Mouse (Mus musculus): ENCODE measurements around the gene Slc1a7. TPM values are rescaled to one million over a fixed set of nuclear protein-coding genes. Genes with fewer than 3 reads are reported as not detected.

Gene Slc1a7
- total and polyA plus RNA-seq, 2 experiments from 2014 or later = 0.08 to 0.65 TPM

DNA sequence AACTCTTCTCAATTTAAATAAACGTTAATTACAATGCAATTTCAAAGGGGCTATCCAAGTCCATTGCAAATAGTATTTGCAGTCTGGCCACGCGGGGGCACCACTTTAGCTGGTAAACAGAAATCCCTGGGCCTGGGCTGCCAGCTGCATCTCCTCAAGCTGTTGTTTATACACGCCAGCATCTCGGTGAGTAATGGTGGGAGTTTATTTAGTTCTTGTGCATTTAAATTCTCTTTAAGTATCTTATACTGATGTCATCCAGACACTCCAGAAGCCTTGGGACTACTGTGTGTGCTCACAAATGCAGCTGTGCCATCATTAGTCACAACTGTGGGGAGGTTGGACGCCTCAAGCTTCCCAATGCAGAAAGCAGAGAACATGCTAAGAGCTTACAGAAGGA lies 30.8 kb upstream of the Slc1a7 start:
- Histone ChIP-seq H3K4me2 (ENCODE audit: low read depth, low read length) (no peak overlapping the region), H3K27ac (ENCODE audit: low read depth) (no peak overlapping the region), H3K4me1 (ENCODE audit: control insufficient read depth, insufficient read depth) (no peaks in the 10 kb centered on the region), H3K9ac (replicated peaks; ENCODE audit: low read depth, low read length) (no peak overlapping the region), H3K27me3 (ENCODE audit: control insufficient read depth, insufficient read depth, low read length) (no peaks in the 10 kb centered on the region), H3K9me3 (replicated peaks; ENCODE audit: control insufficient read depth, low read length) (no peaks in the 10 kb centered on the region), H3K4me3 (ENCODE audit: low read depth, low read length) (no peak overlapping the region), H3K36me3 (replicated peaks; ENCODE audit: control insufficient read depth, insufficient read depth, low read length) (no peaks in the 10 kb centered on the region)
- DNase-seq (ENCODE audit: low spot score) (peak; percentile 78), ATAC-seq (ENCODE audit: insufficient read depth, low read depth) (peak; percentile 39; the same call in 1 of the 2 replicates)
- TF ChIP-seq CTCF (IDR thresholded peaks at IDR 0.05; ENCODE audit: low read depth) (peak; percentile 64), EP300 (IDR thresholded peaks at IDR 0.05; ENCODE audit: low read depth) (no peak)
- WGBS = 19% methylated on average over 6 of the region's 6 CpGs

DNA sequence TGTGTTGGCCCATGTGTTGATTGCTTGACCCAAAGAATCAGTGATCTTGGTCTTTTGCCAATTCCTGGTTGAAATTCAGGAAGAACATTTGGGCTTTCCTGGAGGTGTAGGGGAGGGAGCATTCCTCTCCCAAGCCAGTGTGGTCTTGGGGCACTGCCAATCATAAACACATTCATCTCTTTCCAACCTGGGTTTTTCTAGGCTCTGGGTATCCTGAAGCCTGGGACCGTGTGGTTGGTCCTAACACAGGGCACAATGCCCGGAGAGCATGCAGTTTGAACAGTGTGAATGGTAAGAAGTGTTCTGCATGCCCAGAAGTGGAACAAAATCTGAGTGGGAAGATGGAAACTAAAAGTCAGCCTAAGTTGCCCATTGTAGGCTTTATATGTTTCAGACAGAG lies 30.0 kb upstream of the Slc1a7 start:
- DNase-seq (ENCODE audit: low spot score) (no peak), ATAC-seq (ENCODE audit: insufficient read depth, low read depth) (no peak)
- Histone ChIP-seq H3K9me3 (replicated peaks; ENCODE audit: control insufficient read depth, low read length) (no peaks in the 10 kb centered on the region), H3K27me3 (ENCODE audit: control insufficient read depth, insufficient read depth, low read length) (no peaks in the 10 kb centered on the region), H3K4me3 (ENCODE audit: low read depth, low read length) (no peak overlapping the region), H3K36me3 (replicated peaks; ENCODE audit: control insufficient read depth, insufficient read depth, low read length) (no peaks in the 10 kb centered on the region), H3K9ac (replicated peaks; ENCODE audit: low read depth, low read length) (no peak overlapping the region), H3K27ac (ENCODE audit: low read depth) (no peak overlapping the region), H3K4me1 (ENCODE audit: control insufficient read depth, insufficient read depth) (no peaks in the 10 kb centered on the region), H3K4me2 (ENCODE audit: low read depth, low read length) (no peak overlapping the region)
- WGBS = 69% methylated on average over 2 of the region's 2 CpGs
- no peak for TF ChIP-seq CTCF (IDR thresholded peaks at IDR 0.05; ENCODE audit: low read depth)
- no peak for TF ChIP-seq EP300 (IDR thresholded peaks at IDR 0.05; ENCODE audit: low read depth)

DNA sequence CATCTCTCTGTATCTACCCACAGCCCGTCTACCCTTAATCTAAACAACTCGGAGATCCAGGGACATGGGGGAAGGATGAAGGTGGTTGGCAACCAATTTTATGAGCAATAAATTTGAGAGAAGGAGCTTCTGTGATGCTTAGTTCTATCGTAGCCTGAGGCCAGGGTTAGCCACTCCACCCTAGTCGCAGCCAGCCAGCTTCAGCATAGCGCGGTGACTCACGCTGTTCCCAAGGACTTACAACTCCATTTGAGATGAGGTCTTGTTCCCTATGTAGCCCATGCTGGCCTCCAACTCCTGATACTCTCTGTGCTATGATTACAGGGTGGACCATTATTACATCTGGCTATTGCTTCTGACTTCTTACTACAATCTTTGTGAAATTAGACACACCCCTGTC lies 25.4 kb upstream of the Slc1a7 start:
- H3K9me3 ChIP-seq (replicated peaks; ENCODE audit: control insufficient read depth, low read length) = no peaks in the 10 kb centered on the region
- no peak overlapping the region for H3K4me3 ChIP-seq (ENCODE audit: low read depth, low read length)
- H3K27ac ChIP-seq (ENCODE audit: low read depth) = no peak overlapping the region
- no peaks in the 10 kb centered on the region for H3K27me3 ChIP-seq (ENCODE audit: control insufficient read depth, insufficient read depth, low read length)
- no peak overlapping the region for H3K4me2 ChIP-seq (ENCODE audit: low read depth, low read length)
- H3K4me1 ChIP-seq (ENCODE audit: control insufficient read depth, insufficient read depth) = peaks cover 7% of the 10 kb centered on the region
- ATAC-seq (ENCODE audit: insufficient read depth, low read depth) (no peak), DNase-seq (ENCODE audit: low spot score) (no peak)
- 91% methylated on average over 7 of the region's 7 CpGs for WGBS
- H3K36me3 ChIP-seq (replicated peaks; ENCODE audit: control insufficient read depth, insufficient read depth, low read length) = no peaks in the 10 kb centered on the region
- no peak overlapping the region for H3K9ac ChIP-seq (replicated peaks; ENCODE audit: low read depth, low read length)
- TF ChIP-seq EP300 (IDR thresholded peaks at IDR 0.05; ENCODE audit: low read depth) (no peak), CTCF (IDR thresholded peaks at IDR 0.05; ENCODE audit: low read depth) (no peak)

DNA sequence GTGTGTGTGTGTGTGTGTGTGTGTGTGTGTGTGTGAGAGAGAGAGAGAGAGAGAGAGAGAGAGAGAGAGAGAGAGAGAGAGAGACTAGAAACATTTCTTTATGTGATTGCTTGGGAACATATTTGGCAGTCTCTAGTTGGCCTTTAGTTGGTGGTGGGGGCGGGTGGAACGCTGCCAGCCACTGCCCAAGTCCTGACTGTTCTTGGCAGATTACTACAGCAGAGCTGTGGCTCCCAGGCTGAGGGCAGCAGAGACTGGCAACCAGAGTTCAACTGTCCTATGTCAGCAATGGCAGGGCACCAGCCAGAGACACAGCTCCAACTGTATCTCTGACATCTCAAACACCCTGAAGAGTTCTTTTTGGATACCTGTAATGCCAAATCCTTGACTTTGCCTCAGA lies 24.0 kb upstream of the Slc1a7 start:
- no peak overlapping the region for H3K9ac ChIP-seq (replicated peaks; ENCODE audit: low read depth, low read length)
- WGBS = 23% methylated on average over 2 of the region's 2 CpGs
- no peak overlapping the region for H3K4me3 ChIP-seq (ENCODE audit: low read depth, low read length)
- H3K9me3 ChIP-seq (replicated peaks; ENCODE audit: control insufficient read depth, low read length) = no peaks in the 10 kb centered on the region
- peak; percentile 86 for DNase-seq (ENCODE audit: low spot score)
- H3K27ac ChIP-seq (ENCODE audit: low read depth) = peak overlapping the region; percentile 68
- peaks cover 8% of the 10 kb centered on the region for H3K4me1 ChIP-seq (ENCODE audit: control insufficient read depth, insufficient read depth)
- no peaks in the 10 kb centered on the region for H3K36me3 ChIP-seq (replicated peaks; ENCODE audit: control insufficient read depth, insufficient read depth, low read length)
- TF ChIP-seq CTCF (IDR thresholded peaks at IDR 0.05; ENCODE audit: low read depth) (no peak), EP300 (IDR thresholded peaks at IDR 0.05; ENCODE audit: low read depth) (no peak)
- H3K4me2 ChIP-seq (ENCODE audit: low read depth, low read length) = no peak overlapping the region
- H3K27me3 ChIP-seq (ENCODE audit: control insufficient read depth, insufficient read depth, low read length) = no peaks in the 10 kb centered on the region
- peak; percentile 83 for ATAC-seq (ENCODE audit: insufficient read depth, low read depth)

DNA sequence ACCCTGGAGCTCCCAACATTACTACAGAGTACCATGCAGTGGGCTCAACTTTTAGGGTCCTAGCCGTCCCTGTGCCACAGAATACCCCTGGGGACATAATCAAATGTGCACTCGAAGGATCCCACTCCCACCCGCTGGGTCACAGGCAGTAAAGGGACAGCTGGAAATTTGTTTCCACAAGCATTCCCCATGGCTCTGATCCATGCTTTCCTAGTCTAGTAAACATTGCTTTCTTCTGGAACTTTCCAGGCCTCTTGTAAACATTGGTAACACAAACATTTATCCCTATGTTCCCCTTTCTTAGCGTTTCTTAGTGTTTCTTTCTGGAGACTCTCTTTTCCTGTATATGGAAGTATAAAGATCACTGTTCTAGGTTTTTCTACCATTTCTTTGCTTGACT lies 18.2 kb upstream of the Slc1a7 start:
- Histone ChIP-seq H3K27ac (ENCODE audit: low read depth) (no peak overlapping the region), H3K4me2 (ENCODE audit: low read depth, low read length) (no peak overlapping the region), H3K9ac (replicated peaks; ENCODE audit: low read depth, low read length) (no peak overlapping the region), H3K9me3 (replicated peaks; ENCODE audit: control insufficient read depth, low read length) (no peaks in the 10 kb centered on the region), H3K27me3 (ENCODE audit: control insufficient read depth, insufficient read depth, low read length) (no peaks in the 10 kb centered on the region), H3K4me3 (ENCODE audit: low read depth, low read length) (no peak overlapping the region), H3K36me3 (replicated peaks; ENCODE audit: control insufficient read depth, insufficient read depth, low read length) (no peaks in the 10 kb centered on the region), H3K4me1 (ENCODE audit: control insufficient read depth, insufficient read depth) (peaks cover 5% of the 10 kb centered on the region; the same call in 1 of the 2 replicates)
- DNase-seq (ENCODE audit: low spot score) (no peak), ATAC-seq (ENCODE audit: insufficient read depth, low read depth) (no peak)
- TF ChIP-seq EP300 (IDR thresholded peaks at IDR 0.05; ENCODE audit: low read depth) (no peak), CTCF (IDR thresholded peaks at IDR 0.05; ENCODE audit: low read depth) (no peak)
- WGBS = 84% methylated on average over 4 of the region's 4 CpGs

DNA sequence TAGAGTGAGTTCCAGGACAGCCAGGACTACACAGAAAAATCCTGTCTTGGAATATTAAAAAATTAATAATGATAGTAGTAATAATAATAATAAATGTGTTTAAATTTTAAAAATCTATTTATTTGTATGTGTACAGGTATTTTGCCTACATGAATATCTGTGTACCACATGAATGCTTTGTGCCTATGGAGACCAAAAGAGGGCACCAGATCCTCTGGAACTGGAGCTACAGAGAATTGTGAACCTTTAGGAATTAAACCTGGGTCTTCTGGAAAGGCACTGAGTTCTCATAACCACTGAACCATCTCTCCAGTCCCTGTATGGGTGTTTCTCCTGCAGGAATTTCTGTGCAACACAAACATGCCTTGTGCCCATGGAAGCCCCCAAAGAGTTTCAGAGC lies 15.3 kb upstream of the Slc1a7 start:
- Histone ChIP-seq H3K9ac (replicated peaks; ENCODE audit: low read depth, low read length) (no peak overlapping the region), H3K36me3 (replicated peaks; ENCODE audit: control insufficient read depth, insufficient read depth, low read length) (no peaks in the 10 kb centered on the region), H3K27ac (ENCODE audit: low read depth) (no peak overlapping the region), H3K4me2 (ENCODE audit: low read depth, low read length) (no peak overlapping the region), H3K4me1 (ENCODE audit: control insufficient read depth, insufficient read depth) (0 out of 2 replicates have a peak, but pooled peaks cover under 1% of the 10 kb centered on the region), H3K4me3 (ENCODE audit: low read depth, low read length) (no peak overlapping the region), H3K27me3 (ENCODE audit: control insufficient read depth, insufficient read depth, low read length) (no peaks in the 10 kb centered on the region), H3K9me3 (replicated peaks; ENCODE audit: control insufficient read depth, low read length) (no peaks in the 10 kb centered on the region)
- DNase-seq (ENCODE audit: low spot score) (peak; percentile 28), ATAC-seq (ENCODE audit: insufficient read depth, low read depth) (no peak)
- TF ChIP-seq EP300 (IDR thresholded peaks at IDR 0.05; ENCODE audit: low read depth) (no peak), CTCF (IDR thresholded peaks at IDR 0.05; ENCODE audit: low read depth) (peak; percentile 46)

All from heart, postnatal 0 days (tissue).